Comparison of ENCODE assay signal across 12 mouse cellular contexts in the genomic region with DNA sequence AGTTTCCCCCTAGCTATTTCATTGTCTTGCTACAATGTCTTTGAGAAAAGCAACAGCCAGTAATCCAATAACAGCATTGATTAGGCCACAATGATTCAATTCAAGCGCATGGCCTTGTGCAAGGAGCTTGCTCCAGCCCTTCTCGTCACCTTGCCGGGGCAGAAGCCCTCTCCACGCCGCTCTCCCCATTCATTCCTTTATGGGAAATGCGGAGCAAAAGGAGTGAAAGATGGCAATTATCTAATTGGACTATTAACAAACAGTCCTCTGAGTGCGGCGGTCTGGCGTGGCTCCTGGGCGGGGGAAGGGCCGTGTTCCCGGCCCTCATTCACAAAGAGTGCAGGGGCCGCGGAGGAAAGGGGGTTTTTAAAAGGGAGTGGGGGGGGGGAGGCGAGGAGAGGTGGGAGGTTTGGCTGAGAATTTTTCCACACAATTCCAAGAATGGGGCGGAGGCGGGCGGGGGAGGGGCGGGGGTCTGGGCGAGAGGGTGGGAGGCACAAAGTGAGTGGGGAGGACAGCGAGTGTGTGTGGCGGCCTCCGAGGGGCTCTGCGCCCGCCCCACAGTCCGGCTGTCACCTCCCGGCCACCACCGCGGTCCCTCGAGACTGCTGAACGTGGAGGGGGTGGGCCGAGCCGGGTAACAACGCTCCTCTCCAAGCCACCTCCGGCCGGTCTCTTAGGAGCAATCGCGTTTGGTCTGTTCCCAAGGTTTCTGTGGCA. TPM values are rescaled to one million over a fixed set of nuclear protein-coding genes. Genes with fewer than 3 reads are reported as not detected.
DNase-seq lines count a peak whose midpoint lies in the region; ATAC-seq lines count a peak whose summit lies in the region.
"Had no signal": no experiment of that assay in that cellular context is flagged by ENCODE, and none has a peak within 500 bp of the region (broad histone marks: within the 10 kb centered on the region; RNA-seq: fewer than 3 reads in every experiment).

No protein-coding gene starts in this region.

- no peaks in the 10 kb centered on the region for H3K36me3 ChIP-seq in heart, embryonic 14.5 days (ENCODE audit: control insufficient read depth, insufficient read depth, low read length)
- H3K36me3 ChIP-seq in hindbrain, embryonic 13.5 days = no peaks in the 10 kb centered on the region
- no peaks in the 10 kb centered on the region for H3K36me3 ChIP-seq in midbrain, embryonic 16.5 days (ENCODE audit: control insufficient read depth, insufficient read depth, low read length)

- peak overlapping the region in 1 of 2 experiments; percentile 7; a peak in 1 of 4 replicates for H3K4me3 ChIP-seq in heart, embryonic 14.5 days (ENCODE audit: control insufficient read depth in 1 of 2, insufficient read depth in 1 of 2, low read depth in 1 of 2, low read length in 2 of 2)
- H3K4me3 ChIP-seq in hindbrain, embryonic 13.5 days = no peak overlapping the region; the same call in 1 of the 2 replicates
- H3K4me3 ChIP-seq in midbrain, embryonic 16.5 days (ENCODE audit: low read depth, low read length) = peak overlapping the region; percentile 11; the same call in 1 of the 2 replicates

- peaks cover 97% of the 10 kb centered on the region for H3K27me3 ChIP-seq in heart, embryonic 14.5 days (ENCODE audit: control insufficient read depth, insufficient read depth, low read length)
- peaks cover 100% of the 10 kb centered on the region for H3K27me3 ChIP-seq in hindbrain, embryonic 13.5 days
- H3K27me3 ChIP-seq in midbrain, embryonic 16.5 days (ENCODE audit: control insufficient read depth, insufficient read depth, low read depth, low read length) = peaks cover 51% of the 10 kb centered on the region

- intact Hi-C loops in heart, postnatal 25 days (cut with DNase I) = no loop called here

- no peak overlapping the region for H3K9ac ChIP-seq in heart, embryonic 14.5 days (ENCODE audit: low read length)
- no peak overlapping the region for H3K9ac ChIP-seq in hindbrain, embryonic 13.5 days
- H3K9ac ChIP-seq in midbrain, embryonic 16.5 days (ENCODE audit: low read depth, low read length) = 0 out of 2 replicates have a peak overlapping the region, but pooled peaks have one; percentile 30

- no peaks in the 10 kb centered on the region for H3K9me3 ChIP-seq in heart, embryonic 14.5 days (ENCODE audit: control insufficient read depth, low read length)
- H3K9me3 ChIP-seq in hindbrain, embryonic 13.5 days = no peaks in the 10 kb centered on the region
- no peaks in the 10 kb centered on the region for H3K9me3 ChIP-seq in midbrain, embryonic 16.5 days (replicated peaks; ENCODE audit: control insufficient read depth, low read length, poor library complexity, severe bottlenecking)

- WGBS in heart, embryonic 14.5 days = 1% methylated on average over 36 of the region's 38 CpGs
- under 1% methylated on average over 34 of the region's 38 CpGs for WGBS in hindbrain, embryonic 13.5 days
- WGBS in midbrain, embryonic 16.5 days = 1% methylated on average over 28 of the region's 38 CpGs

- peak; percentile 34; the same call in 1 of the 2 replicates for ATAC-seq in heart, embryonic 14.5 days (ENCODE audit: insufficient number of reproducible peaks, insufficient read depth, low FRiP score, low read depth)
- no peak; the same call in 1 of the 2 replicates for ATAC-seq in hindbrain, embryonic 13.5 days (ENCODE audit: low FRiP score)
- ATAC-seq in midbrain, embryonic 16.5 days = peak; percentile 26; the same call in 1 of the 2 replicates
- ATAC-seq: activated CD4-positive, CD25-positive, alpha-beta regulatory T cell, adult 4 months had no signal

- no peak overlapping the region for H3K4me2 ChIP-seq in heart, embryonic 14.5 days (ENCODE audit: low read length)
- H3K4me2 ChIP-seq in hindbrain, embryonic 13.5 days = peak overlapping the region; percentile 25; the same call in 1 of the 2 replicates
- H3K4me2 ChIP-seq in midbrain, embryonic 16.5 days (ENCODE audit: low read length) = peak overlapping the region; percentile 22

- no peak overlapping the region for H3K27ac ChIP-seq in heart, embryonic 14.5 days (replicated peaks in 1 of 2; ENCODE audit: control insufficient read depth in 1 of 2, insufficient read depth in 1 of 2, low read depth in 2 of 2, low read length in 2 of 2)
- no peak overlapping the region for H3K27ac ChIP-seq in hindbrain, embryonic 13.5 days
- H3K27ac ChIP-seq in midbrain, embryonic 16.5 days (ENCODE audit: low read length) = no peak overlapping the region
- H3K27ac ChIP-seq: stomach, postnatal 0 days had no signal

- H3K4me1 ChIP-seq in heart, embryonic 14.5 days (ENCODE audit: control insufficient read depth in 2 of 2, insufficient read depth in 2 of 2, low read length in 2 of 2) = peaks cover 6 to 15% of the 10 kb centered on the region in 2 experiments; a peak in 3 of 4 replicates
- peaks cover 26% of the 10 kb centered on the region for H3K4me1 ChIP-seq in hindbrain, embryonic 13.5 days (replicated peaks)
- H3K4me1 ChIP-seq in midbrain, embryonic 16.5 days (ENCODE audit: control insufficient read depth, insufficient read depth, low read length) = peaks cover 11% of the 10 kb centered on the region

- no peak for DNase-seq in heart, postnatal 25 days (ENCODE audit: low spot score)
- peak; percentile 62 for DNase-seq in embryo, embryonic 11 days
- DNase-seq in lung, postnatal 36 days = no peak
- DNase-seq in right cerebral cortex, postnatal 25 days = no peak
- DNase-seq in layer of hippocampus, adult 18-20 months (ENCODE audit: low spot score in 2 of 2) = no peak
- DNase-seq: kidney, adult 9 months had no signal

RNA-seq across cellular contexts. Expression of gene Vax1, which starts 1.5 kb away (rescaled TPM):
- not detected in 2 replicates for polyA plus RNA-seq in heart, embryonic 14.5 days (2014; fragmentation: Nextera tagmentation; extraction: Ambion mirVana)
- total RNA-seq in heart, postnatal 25 days (2021) = not detected
- not detected in 2 replicates for polyA plus RNA-seq in hindbrain, embryonic 13.5 days (2015; fragmentation: Nextera tagmentation; extraction: Ambion mirVana)
- 0.36 and 0.41 TPM in 2 replicates for polyA plus RNA-seq in midbrain, embryonic 16.5 days (2015; fragmentation: Nextera tagmentation; extraction: Ambion mirVana)
- 1 to 10 TPM in 1 of 2 experiments, under 1 TPM in 1; 0.62 to 1.7 TPM for total RNA-seq in layer of hippocampus, adult 18-20 months (2021)
- polyA plus RNA-seq: activated CD4-positive, CD25-positive, alpha-beta regulatory T cell, adult 4 months; stomach, postnatal 0 days had no signal

RNA-seq across cellular contexts. Expression of gene Kcnk18, which starts 47.7 kb away (rescaled TPM):
- polyA plus RNA-seq in heart, embryonic 14.5 days (2014; fragmentation: Nextera tagmentation; extraction: Ambion mirVana) = not detected in 2 replicates
- total RNA-seq in heart, postnatal 25 days (2021) = not detected
- not detected in 2 replicates for polyA plus RNA-seq in hindbrain, embryonic 13.5 days (2015; fragmentation: Nextera tagmentation; extraction: Ambion mirVana)
- polyA plus RNA-seq in midbrain, embryonic 16.5 days (2015; fragmentation: Nextera tagmentation; extraction: Ambion mirVana) = 0.07 TPM in 1 of 2 replicates, not detected in the other
- not detected for total RNA-seq in layer of hippocampus, adult 18-20 months (2021)
- total RNA-seq: left cerebral cortex, postnatal 14 days had no signal
- polyA plus RNA-seq: activated CD4-positive, CD25-positive, alpha-beta regulatory T cell, adult 4 months; stomach, postnatal 0 days had no signal
